Mouse (Mus musculus) cerebellum, postnatal 10 days (tissue): ENCODE results near the gene Tmem9b.

Source experiments
- DNase-seq, 2 experiments: peaks; one replicate each; pipeline ENCODE4 v3.0.0; 2021; ENCODE audit warnings: mixed read lengths in 2 of 2

Tmem9b gene

DNA sequence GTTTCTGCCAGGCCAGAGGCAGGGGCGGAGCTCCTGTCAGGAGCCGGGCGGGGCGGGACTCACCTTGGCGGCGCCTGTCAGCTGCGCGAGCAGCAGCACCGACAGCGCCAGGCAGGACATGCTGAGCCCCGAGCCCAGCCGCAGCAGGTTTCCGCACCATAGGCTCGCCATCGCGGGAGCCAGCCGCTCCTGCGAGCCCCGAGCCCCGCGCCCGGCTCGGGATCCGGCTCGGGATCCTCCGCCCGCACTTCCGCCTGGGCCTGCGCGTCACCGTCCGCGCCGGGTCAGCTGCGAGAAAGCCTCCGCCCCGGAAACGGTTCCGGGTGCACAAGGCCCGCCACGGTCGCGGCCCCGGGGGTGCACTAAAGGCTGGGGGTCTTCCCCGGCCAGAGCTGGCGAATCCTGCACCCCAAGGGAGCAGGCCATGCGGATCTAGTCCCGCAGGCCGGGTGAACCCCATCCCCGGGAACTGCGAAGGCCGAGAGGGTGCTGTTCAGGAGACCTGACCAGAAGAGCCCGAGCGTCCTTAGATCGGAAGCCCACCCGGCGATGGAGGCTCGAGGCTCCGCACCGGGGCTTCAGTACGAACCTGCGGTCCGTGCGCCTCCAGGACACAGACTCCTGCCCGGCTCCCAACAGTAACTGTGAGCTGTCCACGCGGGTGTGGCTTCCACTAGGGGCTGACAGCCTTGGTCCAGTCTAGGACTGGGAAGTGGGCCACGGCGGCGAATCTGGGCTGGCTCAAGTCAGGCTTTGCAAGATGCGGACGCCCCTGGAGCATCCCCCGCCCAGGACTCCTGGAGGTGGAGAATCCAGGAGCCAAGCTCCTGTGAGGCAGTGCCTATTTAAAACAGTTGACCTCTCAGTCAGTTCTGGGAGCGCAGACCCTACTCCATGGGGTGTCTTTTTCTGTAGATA, at the start of gene Tmem9b:
TSS of gene Tmem9b (minus strand) at position 868 of the 918 bp plus-strand sequence.
- peak; percentile 90 for DNase-seq

- peak in 1 of 2 experiments; percentile 25 for DNase-seq
Observed at GRCm38 (mm10) chr7:109800626-109801025, 48.0 kb upstream of the Tmem9b start.

GRCm38 (mm10) chr7:109799168-109799567, 46.5 kb upstream of the Tmem9b start:
- DNase-seq = peak; percentile 25 to 31

- DNase-seq = no peak
Observed at GRCm38 (mm10) chr7:109795564-109795963, 42.9 kb upstream of the Tmem9b start.

DNA sequence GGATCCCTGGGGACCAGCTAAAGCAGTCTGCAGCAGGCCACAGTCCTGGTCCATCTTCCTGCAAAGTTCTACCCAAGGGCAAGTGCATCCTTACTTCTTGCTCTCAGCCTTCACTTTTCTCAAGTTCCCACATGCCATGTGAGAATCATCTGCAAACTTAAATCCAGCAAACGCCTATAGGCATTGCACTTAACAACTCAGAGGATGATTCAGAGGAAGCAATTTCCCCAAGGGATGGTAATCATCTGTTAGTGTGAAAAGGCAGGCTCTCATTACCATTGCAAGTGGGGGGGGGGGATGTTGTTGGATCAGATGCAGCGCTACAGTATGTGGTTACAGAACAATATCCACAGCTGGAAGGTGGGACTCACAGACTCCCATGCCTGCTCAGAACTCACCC, 41.9 kb upstream of the Tmem9b start:
- no peak for DNase-seq

DNA sequence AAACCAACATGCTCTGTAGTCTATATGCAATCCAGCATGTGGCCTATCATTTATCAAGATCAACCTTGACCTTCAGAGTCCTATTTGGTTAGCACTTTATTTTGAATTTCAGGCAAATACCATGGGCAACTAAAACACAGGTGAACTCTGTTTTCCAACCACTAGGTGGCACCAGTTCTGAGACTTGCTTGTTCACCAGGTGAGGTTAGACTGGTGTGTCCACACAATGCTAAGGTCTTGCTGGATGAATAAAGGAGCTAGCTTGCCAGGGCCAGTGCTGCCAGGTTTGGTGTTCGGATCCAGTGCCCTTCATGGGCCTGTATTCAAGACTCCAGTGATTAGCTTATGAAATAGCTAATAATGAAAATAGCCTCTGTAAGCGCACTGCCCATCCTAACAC, 40.1 kb upstream of the Tmem9b start:
- DNase-seq = peak; percentile 82 to 89

DNA sequence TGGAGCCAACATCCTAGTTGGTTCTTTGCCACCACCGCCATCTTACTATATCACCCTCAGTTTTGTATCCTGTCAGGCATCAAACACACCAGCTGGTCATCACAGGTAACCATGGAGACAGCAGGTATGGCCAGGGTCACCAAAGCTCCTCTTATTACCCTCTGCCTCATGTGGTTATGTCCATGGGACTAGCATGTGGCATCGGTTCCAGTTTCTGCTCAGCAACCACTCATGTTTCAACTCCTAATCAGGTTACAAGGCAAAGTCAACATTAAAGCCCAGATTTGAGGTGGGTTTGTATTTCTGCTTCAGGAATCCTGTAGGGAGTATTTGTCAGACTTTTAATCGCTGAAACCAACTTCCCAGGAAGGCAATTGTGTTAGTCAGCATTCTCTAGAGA, 38.1 kb upstream of the Tmem9b start:
- no peak for DNase-seq

GRCm38 (mm10) chr7:109787860-109788259, 35.2 kb upstream of the Tmem9b start:
- DNase-seq = no peak

- DNase-seq = peak; percentile 56 to 75
Observed at GRCm38 (mm10) chr7:109783281-109783680, 30.6 kb upstream of the Tmem9b start.

DNA sequence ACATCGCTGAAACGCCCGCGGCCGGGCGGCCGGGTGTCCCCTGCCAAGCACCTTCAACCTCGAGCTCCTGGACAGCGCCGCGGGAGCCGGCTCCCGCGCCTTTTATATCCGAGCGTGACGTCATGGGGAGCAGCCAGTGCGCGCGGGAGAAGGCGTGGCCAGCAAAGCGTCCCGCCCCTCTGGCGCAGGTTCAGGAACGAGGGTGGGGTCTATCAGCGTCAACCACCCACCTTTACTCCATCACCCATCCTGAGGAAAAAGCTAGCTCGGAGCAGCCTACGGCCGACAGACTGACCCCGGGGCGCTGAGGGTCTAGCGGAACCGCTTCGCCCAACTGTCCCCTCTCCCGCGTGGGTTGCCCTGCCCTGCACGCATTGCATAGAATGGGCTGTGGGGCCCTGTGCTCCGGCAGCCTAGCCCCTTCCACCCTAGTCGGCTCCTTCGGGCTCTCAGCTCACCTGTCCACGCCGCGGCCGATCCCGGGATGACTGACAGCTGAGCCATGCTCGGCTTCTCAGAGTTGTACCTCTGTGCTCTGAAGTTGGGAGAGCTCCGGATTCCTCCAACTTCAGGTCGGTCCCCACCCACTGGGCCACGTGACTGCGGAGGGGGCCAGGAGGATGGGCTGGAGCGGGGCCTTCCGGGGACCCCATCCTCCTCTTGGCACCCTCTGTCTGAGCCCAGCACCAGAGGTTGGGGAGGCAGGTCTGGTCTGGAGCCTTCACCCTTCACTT, 29.0 kb upstream of the Tmem9b start, which contains the start of gene Nrip3:
TSS of gene Nrip3 (minus strand) at position 556 of the 734 bp plus-strand sequence.
- peak; percentile 94 to 95 for DNase-seq

- DNase-seq = no peak
Observed at GRCm38 (mm10) chr7:109781087-109781469, 28.4 kb upstream of the Tmem9b start.

- DNase-seq = no peak
Observed at GRCm38 (mm10) chr7:109772251-109772650, 19.6 kb upstream of the Tmem9b start.

GRCm38 (mm10) chr7:109768699-109769383, 16.2 kb upstream of the Tmem9b start:
- DNase-seq = no peak

DNA sequence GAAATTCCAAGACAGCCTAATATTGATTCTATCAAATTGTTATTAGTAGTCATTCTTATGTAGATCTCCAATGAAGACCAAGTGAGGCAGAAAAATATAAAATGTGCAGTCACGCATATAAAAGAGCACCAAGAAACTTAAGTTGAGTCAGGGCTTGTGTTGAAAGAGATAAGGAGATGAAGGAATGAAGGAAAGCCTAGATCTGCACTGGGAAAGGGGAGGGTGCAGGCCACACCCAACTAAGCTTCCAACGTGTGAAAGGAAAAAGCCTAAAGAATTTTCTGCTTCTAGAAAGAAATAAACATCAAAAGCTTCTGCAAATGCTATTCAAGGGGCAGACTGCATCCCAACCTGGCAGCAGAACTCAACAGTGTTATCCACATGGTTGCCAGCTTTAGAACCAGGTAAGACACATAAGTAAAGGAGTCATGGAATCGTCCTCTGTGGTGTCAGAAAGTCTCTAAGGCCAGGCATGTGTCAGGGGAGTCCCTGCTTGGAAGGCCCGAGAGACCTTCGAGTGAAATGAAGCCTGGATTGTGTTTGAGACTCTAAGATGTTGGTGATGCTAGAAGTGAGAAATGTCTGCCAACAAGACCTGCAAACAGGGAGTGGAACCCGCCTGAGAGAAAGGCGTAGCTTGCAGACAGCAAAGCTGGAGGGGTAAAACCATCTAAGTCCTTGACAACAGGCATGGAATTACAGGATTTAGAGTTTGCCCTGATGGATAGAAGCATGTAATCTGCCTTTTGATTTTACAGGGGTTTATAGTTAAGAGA, 15.1 kb upstream of the Tmem9b start:
- DNase-seq = no peak

DNA sequence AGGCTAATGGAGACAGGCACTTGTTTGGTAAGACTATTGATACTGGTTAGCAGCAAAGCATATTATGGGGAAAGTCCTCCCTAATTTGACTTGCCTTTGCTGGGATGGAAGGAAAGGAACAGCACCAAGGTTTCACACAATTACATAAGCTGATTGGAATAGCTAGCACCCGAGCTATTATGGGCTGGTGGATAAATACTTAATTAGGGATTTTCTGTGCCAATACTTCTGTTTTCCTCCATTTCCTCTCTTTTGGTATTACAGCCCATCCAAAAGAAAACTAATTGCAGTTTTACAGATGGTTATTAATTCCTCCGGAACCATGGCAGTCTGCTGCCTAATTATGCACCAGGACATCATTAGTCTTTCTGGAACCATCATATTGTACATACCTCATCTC, 11.3 kb upstream of the Tmem9b start:
- DNase-seq = no peak

GRCm38 (mm10) chr7:109756291-109756690, 3.6 kb upstream of the Tmem9b start:
- no peak for DNase-seq

DNA sequence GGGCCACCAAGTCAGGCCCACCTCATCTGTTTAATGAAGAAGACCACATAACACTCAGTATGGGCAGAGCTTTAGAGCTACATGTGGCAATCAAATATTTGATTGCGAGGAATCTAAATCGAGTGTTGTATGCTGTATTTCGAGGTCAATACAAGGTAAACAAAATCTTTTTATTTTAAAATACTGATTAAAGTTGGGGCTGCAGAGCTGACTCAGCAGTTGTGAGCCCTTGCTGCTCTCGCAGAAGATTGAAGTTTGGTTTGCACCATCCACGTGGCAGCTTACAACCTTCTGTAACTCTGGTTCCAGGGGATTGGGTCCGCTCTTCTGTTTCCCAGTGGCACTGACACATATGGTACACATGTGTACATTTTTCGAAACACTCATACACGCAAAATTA, 1.4 kb upstream of the Tmem9b start:
- no peak for DNase-seq

- DNase-seq = no peak
Observed at GRCm38 (mm10) chr7:109751427-109752007, 1.2 kb downstream of the Tmem9b start.

DNA sequence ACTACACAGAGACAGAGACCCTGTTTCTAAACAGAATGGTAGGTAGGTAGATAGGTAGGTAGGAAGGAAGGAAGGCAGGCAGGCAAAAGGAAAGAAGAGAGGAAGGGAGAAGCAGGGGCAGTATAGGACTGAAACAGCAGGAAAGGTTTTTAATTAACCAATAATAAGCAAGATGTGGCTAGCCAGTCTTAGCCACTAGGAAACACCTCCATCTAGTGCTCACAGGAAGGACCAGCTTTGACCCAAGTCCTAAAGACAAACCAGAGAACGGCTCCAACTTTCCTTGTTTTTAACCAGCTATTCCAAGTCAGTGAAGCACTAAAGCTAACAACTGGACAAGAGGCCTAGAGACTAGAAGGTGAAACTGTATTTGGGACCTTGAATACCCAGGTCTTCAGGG, 4.9 kb downstream of the Tmem9b start:
- no peak for DNase-seq

DNA sequence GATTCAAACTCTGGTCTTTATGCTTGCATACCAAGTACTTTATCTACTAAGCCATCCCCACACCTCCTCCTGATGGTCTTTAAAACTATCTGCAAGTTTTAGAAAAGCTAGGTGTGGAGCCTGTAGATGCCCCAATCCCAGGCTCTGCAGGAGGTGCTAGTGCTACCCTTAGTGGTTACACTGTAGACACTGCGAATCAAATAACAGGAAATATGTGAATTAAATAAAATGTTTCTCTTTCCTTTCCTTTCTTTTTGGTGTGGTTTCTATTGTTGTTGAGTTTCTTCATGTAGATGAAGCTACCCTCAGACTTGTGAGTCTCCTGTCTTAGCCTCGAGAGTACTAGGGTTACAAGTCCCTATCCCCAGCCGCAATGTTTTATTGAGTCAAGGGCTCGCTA, 11.0 kb downstream of the Tmem9b start:
- no peak for DNase-seq

DNA sequence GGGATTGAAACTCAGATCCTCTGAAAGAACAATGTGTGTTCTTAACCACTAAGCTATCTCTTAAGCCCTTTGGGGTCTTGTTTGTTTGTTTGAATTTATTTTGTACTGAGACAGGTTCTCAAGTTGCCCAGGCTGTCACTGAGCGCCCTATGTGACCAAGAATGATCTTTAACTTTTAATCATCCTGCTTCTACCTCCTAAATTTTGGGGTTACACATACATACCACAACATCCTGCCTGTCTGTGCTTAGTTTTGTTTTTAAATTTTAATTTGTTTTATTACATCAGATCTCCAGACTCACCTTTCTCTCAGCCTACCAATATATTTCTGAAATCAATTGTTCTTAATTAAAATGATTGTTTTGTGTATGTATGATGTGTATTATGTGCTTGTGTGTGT, 11.6 kb downstream of the Tmem9b start:
- DNase-seq = no peak

DNA sequence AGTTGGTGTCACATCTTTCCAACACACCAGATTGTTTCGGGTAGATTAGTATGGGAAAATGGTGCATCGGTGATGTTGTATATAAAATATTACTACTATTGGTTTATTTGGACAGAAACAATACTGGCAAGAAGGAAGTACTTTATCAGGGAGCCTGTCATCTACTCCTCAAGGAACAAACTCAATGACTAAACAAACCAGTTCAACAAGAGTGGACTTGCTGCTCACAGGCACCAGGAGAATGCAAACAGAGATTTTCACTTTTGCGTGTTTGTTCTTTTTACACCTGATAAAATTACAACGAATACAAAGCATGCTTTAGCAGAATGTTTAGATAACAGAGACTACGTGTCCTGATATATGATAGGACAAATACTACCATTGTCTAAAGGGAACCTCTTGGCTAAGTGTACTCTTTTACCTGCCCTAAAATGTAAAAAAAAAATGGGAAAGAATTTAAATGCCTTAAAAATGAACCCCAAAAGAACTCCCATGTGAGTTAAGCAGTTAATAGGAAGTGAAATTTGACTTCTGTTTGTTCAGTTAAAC, 12.8 kb downstream of the Tmem9b start:
- DNase-seq = no peak
